Mouse (Mus musculus) bone marrow macrophage, adult 2 months (primary cell): Measurements from ENCODE around the gene Mdh1.
"Not testable (repeated sequence)": the region's sequence is repeated elsewhere in the genome, so short reads cannot be mapped to it uniquely, and the experiment has no call there.

Experiments used
- CTCF ChIP-seq: IDR thresholded peaks from 2 replicates; pipeline ENCODE4 v1.5.1; 2012; ENCODE audit warnings: low read depth, mild to moderate bottlenecking, low read length, moderate library complexity
- POLR2A ChIP-seq: IDR thresholded peaks from 2 replicates; pipeline ENCODE4 v1.6.1; 2012; ENCODE audit warnings: mild to moderate bottlenecking, low read depth, low read length, borderline replicate concordance

DNA sequence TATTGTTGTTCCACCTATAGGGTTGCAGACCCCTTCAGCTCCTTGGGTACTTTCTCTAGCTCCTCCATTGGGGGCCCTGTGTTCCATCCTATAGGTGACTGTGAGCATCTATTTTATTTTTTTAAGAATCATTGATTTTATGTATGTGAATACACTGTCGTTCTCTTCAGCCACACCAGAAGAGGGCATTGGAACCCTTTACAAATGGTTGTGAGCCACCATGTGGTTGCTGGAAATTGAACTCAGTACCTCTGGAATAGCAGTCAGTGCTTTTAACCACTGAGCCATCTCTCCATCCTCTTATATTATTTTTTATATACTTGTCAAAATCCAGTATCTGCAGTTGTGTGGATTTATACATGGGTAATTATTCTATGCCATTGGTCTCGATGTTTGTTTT lies 41.3 kb downstream of the Mdh1 start:
- TF ChIP-seq CTCF, POLR2A: not testable (repeated sequence)
